Mouse (Mus musculus) 3134 (cell line): ENCODE measurements around the gene Olfr811.

Experiments used
- DNase-seq: peaks from one replicate; pipeline ENCODE4 v3.0.0-alpha.2; 2011; ENCODE audit warnings: low spot score; ENCODE audit not compliant: insufficient read length; ENCODE audit errors: extremely low read depth

The Olfr811 gene

DNA sequence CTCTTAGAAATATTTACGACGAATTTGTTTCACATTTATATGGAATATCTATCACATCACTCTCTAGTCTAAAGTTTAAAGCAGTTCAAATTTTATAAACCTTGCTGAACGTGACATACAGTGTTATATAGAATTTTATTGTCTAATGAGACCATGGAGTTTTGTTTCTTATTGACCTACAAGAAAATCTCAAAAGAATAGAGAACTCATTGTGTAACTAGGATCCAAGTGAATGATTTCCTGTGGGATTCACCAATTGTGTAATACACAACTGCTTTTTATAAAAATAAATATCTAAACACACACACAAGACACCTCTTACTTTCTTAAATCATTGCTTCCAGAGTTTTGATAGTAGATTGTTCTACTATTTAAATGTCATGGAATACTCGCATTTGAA lies at the start of gene Olfr811:
Gene Olfr811, minus strand, starts transcription at position 101 of the 400 bp plus-strand sequence.
- DNase-seq: no peak

DNA sequence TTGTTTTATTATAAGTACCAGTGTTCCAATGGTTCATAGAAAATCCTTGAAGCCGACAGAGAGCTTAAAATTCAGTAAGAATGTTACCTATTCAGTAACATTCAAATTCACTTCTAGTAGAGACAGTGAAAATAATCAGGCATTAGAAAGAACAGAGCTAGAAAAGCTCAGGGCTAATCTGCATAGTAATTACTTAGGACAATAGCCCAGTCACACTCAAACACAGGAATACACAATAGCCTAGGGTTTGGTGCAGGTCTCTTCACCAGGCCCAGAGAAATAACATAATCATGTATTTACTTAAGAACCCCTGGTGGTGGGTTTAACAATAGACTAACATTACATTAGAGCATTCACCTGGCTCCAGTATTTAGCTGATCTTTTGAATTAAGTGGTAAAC lies 43.1 kb upstream of the Olfr811 start:
- no peak for DNase-seq

DNA sequence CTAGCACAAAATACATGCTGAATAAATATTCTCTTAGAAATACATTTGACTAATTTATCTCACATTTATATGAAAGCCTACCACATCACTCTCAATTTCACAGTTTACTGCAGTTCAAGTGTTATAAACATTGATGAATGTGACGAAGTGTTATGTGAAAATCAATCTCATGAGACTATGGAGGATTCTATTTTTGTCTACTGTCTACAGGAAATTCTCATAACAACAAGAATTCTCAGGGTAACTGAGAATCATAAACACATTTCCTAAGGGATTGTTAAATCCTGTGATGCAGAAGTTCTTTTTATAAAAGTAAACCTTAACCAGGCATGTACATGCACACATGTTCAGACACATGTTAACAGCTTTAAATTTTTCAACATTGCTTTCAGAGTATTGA lies 41.8 kb upstream of the Olfr811 start, which contains the start of gene Olfr812:
Gene Olfr812, minus strand, starts transcription at position 101 of the 400 bp plus-strand sequence.
- no peak for DNase-seq

DNA sequence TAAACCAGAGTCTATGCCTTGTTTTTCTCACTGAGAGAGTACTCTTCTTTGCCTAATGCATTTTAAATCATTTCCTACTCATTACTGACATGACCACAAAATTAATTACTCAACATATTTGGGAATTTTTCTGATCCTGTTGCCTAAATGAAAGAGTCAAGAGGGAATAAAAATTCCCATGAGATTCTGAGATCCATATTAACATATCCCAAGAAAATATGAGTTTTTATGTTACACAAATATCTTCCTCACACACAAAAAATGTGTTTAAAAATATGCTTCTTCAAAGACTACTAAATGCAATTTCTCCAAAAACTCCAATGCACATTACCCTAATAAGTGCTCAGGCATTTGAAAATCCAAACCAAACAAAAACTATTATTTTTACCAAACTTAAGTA lies 9.4 kb downstream of the Olfr811 start, which contains the start of gene Olfr810:
Gene Olfr810, minus strand, starts transcription at position 101 of the 400 bp plus-strand sequence.
- no peak for DNase-seq

DNA sequence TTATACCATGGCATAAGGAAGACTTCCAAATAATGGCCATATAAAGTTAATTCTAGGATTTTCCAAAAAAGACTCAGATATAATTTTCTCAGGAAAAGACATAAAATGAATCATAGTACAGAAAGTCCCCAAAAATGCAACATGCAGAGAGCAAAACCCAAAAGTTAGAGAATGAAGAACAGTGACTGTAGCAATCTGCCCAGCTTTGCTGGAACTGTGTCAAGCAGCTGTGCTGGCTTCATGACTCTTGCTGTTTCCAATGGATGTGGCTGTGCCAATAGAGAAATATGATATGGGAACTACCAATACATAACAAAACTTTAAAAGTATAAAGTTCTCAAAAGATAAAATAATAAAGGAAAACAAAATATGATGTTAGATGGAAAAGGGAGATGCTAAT lies 26.1 kb downstream of the Olfr811 start:
- DNase-seq: no peak

DNA sequence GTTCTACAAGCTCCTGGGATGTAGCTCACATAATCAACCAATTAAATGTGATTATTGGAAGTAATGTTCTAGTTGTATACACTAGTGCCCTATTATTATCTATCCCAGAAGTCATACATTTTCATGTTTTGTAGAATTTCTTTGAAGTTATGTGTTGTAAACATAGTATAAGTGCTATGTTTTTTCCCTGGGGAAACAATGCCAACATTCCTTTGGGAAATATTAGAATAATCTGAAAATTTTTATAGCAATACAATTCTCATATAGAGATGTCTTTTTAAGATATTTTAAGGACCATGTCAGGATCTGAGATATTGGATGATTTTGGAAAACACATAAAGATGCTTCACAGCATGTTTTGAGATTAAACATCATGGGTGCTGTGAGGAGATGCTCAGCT lies 29.9 kb downstream of the Olfr811 start, which contains the start of gene Olfr809:
Gene Olfr809, plus strand, starts transcription at position 301 of the 400 bp plus-strand sequence.
- no peak for DNase-seq

DNA sequence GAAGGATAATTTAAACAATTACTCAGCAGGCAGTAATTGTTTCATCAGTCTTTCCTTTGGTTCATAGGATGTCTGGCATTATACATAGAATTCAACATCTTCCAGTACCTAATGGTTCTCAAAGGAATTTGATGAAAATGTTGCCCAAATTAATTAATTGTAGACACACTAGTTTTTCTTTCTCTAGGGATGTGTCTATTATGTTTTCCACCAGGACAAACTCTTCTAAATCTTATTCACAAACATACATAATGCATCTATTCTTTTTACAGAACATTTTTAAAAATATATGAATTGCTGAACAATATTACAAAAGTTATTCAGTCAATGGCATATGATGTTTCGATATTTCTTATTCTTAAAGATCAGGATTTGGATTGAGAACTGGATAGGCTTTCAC lies 39.0 kb downstream of the Olfr811 start, which contains the start of gene Olfr808:
Gene Olfr808, plus strand, starts transcription at position 301 of the 400 bp plus-strand sequence.
- DNase-seq: no peak

DNA sequence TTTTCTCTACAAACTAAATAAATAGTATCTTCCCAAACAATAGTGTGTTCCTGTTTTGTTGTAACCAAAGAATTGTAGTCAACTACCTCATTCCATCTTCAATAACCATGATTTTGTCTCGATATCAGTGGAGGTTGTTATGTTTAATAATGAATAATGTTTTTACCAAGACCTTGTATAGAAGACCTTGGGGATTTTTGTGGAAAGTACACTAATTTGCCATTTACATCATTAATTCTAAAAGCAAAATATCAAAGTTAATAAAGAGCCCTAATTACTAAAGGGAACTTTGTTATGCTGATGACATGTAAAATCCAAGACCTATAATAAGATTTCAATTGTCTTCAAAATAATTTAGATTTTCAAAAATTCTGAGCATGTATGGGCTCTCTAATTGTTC lies 46.5 kb downstream of the Olfr811 start, which contains the start of gene Olfr807:
Gene Olfr807, minus strand, starts transcription at position 101 of the 400 bp plus-strand sequence.
- no peak for DNase-seq
